Mouse (Mus musculus) megakaryocyte, embryonic 14.5 days (primary cell): ENCODE results near the gene Notch2.

Experiments used
- FLI1 ChIP-seq: IDR thresholded peaks from 2 replicates; pipeline ENCODE4 v1.6.1; 2012; ENCODE audit warnings: low read length, inconsistent platforms, mixed read lengths
- GATA1 ChIP-seq: IDR thresholded peaks from 3 replicates; pipeline ENCODE4 v1.6.1; 2012; ENCODE audit warnings: mixed read lengths, low read length, inconsistent platforms, borderline replicate concordance

GRCm38 (mm10) chr3:98016901-98017591 is 3.7 kb downstream of the Notch2 start:
- TF ChIP-seq GATA1 (no peak), FLI1 (no peak)
